Mouse (Mus musculus) midbrain, embryonic 12.5 days (tissue): Measurements from ENCODE around the gene Gm45208. TPM values are rescaled to one million over a fixed set of nuclear protein-coding genes. Genes with fewer than 3 reads are reported as not detected.
A peak's percentile ranks its signal among the peaks of the same experiment; 100 is the strongest.

Experiments used
- ATAC-seq: fragments of 200-750 bp; cut with Nextera tagmentation; 2 replicates; pipeline ENCODE4 v1.8.0; 2017; ENCODE audit warnings: low read depth, moderate TSS enrichment, moderate library complexity; ENCODE audit not compliant: low FRiP score
- H3K27ac ChIP-seq: fragments of 300-500 bp; sonication (generic); replicated peaks from 2 replicates; pipeline ENCODE4 v1.5.1; 2016; ENCODE audit warnings: mild to moderate bottlenecking
- H3K27me3 ChIP-seq: fragments of 300-500 bp; sonication (generic); 2 replicates; pipeline ENCODE4 v1.6.1; 2016; ENCODE audit warnings: mild to moderate bottlenecking
- H3K36me3 ChIP-seq: fragments of 300-500 bp; sonication (generic); 2 replicates; pipeline ENCODE4 v1.6.1; 2016
- H3K4me1 ChIP-seq: fragments of 300-500 bp; sonication (generic); 2 replicates; pipeline ENCODE4 v1.6.1; 2016
- H3K4me2 ChIP-seq: fragments of 300-500 bp; sonication (generic); replicated peaks from 2 replicates; pipeline ENCODE4 v1.6.1; 2016; ENCODE audit warnings: mild to moderate bottlenecking, moderate library complexity
- H3K4me3 ChIP-seq: fragments of 300-500 bp; sonication (generic); 2 replicates; pipeline ENCODE4 v1.5.1; 2016; ENCODE audit warnings: mild to moderate bottlenecking
- H3K9ac ChIP-seq: fragments of 300-500 bp; sonication (generic); replicated peaks from 2 replicates; pipeline ENCODE4 v1.6.1; 2016; ENCODE audit warnings: mild to moderate bottlenecking, moderate library complexity
- H3K9me3 ChIP-seq: fragments of 300-500 bp; sonication (generic); 2 replicates; pipeline ENCODE4 v1.6.1; 2016; ENCODE audit warnings: mild to moderate bottlenecking
- WGBS: fragments of 180-500 bp; shearing (Covaris S2); methylation state at CpG from one replicate; pipeline ENCODE4 v1.1.7; 2016; 5-methylcytosine and 5-hydroxymethylcytosine counted together
- polyA plus RNA-seq: library from polyadenylated mRNA; unstranded; fragments of >200 nt; fragmentation: Nextera tagmentation; extraction: Ambion mirVana; gene quantifications from 2 replicates; pipeline ENCODE4 v1.2.1, GENCODE M21; 2016

Gm45208 gene
- polyA plus RNA-seq, 1 experiment from 2014 or later = not detected

GRCm38 (mm10) chrX:7762137-7762920 is 40.3 kb downstream of the Gm45208 start, which contains the start of gene Tfe3:
Tfe3 (plus strand) TSS chrX:7762560.
- H3K4me2 ChIP-seq = peak within 1 kb of the TSS; percentile 63
- no peaks in the 10 kb centered on the region for H3K27me3 ChIP-seq
- no peaks in the 10 kb centered on the region for H3K9me3 ChIP-seq
- H3K27ac ChIP-seq = peak within 1 kb of the TSS; percentile 42; the same call in 1 of the 2 replicates
- 35% methylated on average over 38 of the region's 38 CpGs for WGBS
- peak; percentile 94 for ATAC-seq
- H3K4me1 ChIP-seq = peaks cover 18% of the 10 kb centered on the region; the same call in 1 of the 2 replicates
- peaks cover 5% of the 10 kb centered on the region for H3K36me3 ChIP-seq
- peak within 1 kb of the TSS; percentile 59 for H3K9ac ChIP-seq
- H3K4me3 ChIP-seq = peak within 1 kb of the TSS; percentile 66

DNA sequence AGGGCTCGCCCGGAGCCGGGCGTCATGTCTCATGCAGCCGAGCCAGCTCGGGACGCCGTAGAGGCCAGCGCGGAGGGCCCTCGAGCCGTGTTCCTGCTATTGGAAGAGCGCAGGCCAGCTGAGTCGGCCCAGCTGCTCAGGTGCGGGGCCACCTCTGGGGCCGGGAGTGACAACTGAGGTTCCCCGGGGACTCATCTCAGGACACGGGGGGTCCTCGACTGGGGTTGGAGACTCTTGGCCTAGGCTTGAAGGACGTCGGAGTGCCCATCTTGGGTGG is 40.8 kb downstream of the Gm45208 start:
- peaks cover 18% of the 10 kb centered on the region; the same call in 1 of the 2 replicates for H3K4me1 ChIP-seq
- H3K4me2 ChIP-seq = peak overlapping the region; percentile 63
- peaks cover 8% of the 10 kb centered on the region for H3K36me3 ChIP-seq
- H3K9me3 ChIP-seq = no peaks in the 10 kb centered on the region
- peak overlapping the region; percentile 66 for H3K4me3 ChIP-seq
- ATAC-seq = no peak; the same call in 1 of the 2 replicates
- H3K27ac ChIP-seq = 0 out of 2 replicates have a peak overlapping the region, but pooled peaks have one; percentile 42
- 41% methylated on average over 19 of the region's 21 CpGs for WGBS
- no peaks in the 10 kb centered on the region for H3K27me3 ChIP-seq
- H3K9ac ChIP-seq = peak overlapping the region; percentile 59

GRCm38 (mm10) chrX:7763631-7764393 is 41.8 kb downstream of the Gm45208 start:
- H3K4me2 ChIP-seq = peak overlapping the region; percentile 63
- peak overlapping the region; percentile 59 for H3K9ac ChIP-seq
- peaks cover 18% of the 10 kb centered on the region; the same call in 1 of the 2 replicates for H3K4me1 ChIP-seq
- WGBS = 19% methylated on average over 22 of the region's 22 CpGs
- 0 out of 2 replicates have a peak overlapping the region, but pooled peaks have one; percentile 25 for H3K27ac ChIP-seq
- 0 out of 2 replicates have a peak, but pooled peaks have one; percentile 17 for ATAC-seq
- no peaks in the 10 kb centered on the region for H3K27me3 ChIP-seq
- peak overlapping the region; percentile 66 for H3K4me3 ChIP-seq
- H3K9me3 ChIP-seq = no peaks in the 10 kb centered on the region
- peaks cover 8% of the 10 kb centered on the region for H3K36me3 ChIP-seq

GRCm38 (mm10) chrX:7764657-7765280 is 42.7 kb downstream of the Gm45208 start:
- Histone ChIP-seq H3K9me3 (no peaks in the 10 kb centered on the region), H3K4me1 (peaks cover 18% of the 10 kb centered on the region; the same call in 1 of the 2 replicates), H3K27ac (no peak overlapping the region), H3K4me3 (peak overlapping the region; percentile 66), H3K36me3 (peaks cover 12% of the 10 kb centered on the region), H3K4me2 (peak overlapping the region; percentile 63), H3K27me3 (no peaks in the 10 kb centered on the region), H3K9ac (peak overlapping the region; percentile 59)
- 19% methylated on average over 9 of the region's 9 CpGs for whole genome bisulfite sequencing
- ATAC-seq = no peak

DNA sequence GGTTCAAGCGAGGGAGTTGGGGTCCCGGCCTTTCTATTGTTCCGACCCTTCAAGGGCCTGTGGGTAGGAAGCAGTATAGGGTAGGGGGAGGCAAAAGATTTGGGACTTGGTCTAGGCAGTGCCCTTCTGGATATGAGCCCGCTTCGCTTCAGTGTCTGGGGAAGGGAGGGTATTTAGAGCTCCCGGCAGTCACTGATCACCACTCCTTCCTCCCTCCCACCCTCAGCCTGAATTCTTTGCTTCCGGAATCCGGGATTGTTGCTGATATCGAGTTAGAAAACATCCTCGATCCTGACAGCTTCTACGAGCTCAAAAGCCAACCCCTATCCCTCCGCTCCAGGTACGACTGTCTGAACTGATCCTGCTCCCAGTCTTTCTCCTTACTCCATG is 43.2 kb downstream of the Gm45208 start:
- peak overlapping the region; percentile 63 for H3K4me2 ChIP-seq
- WGBS = 16% methylated on average over 13 of the region's 13 CpGs
- peaks cover 16% of the 10 kb centered on the region for H3K36me3 ChIP-seq
- H3K9me3 ChIP-seq = no peaks in the 10 kb centered on the region
- no peak for ATAC-seq
- no peaks in the 10 kb centered on the region for H3K27me3 ChIP-seq
- H3K9ac ChIP-seq = peak overlapping the region; percentile 37
- peak overlapping the region; percentile 66 for H3K4me3 ChIP-seq
- H3K4me1 ChIP-seq = peaks cover 18% of the 10 kb centered on the region; the same call in 1 of the 2 replicates
- no peak overlapping the region for H3K27ac ChIP-seq

DNA sequence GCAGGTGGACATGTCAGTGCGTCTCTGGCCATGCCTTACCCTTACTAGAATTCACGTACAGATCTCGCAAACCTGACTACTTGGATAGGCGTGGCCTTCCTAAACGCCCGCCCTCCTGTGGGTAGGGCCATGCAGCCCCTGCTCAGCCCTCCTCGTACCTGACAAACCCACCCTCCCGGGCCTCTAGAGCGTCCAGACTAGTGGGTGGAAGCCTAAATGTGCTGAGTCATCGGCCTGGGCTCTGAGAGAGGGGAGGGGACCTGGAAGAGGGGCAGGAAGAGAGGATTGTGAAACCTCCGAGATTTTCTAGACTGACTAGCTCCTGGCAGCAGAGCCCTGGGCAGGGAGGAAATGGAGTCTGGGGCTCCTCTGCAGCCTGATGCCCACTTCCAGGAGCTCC is 43.7 kb downstream of the Gm45208 start:
- no peak overlapping the region for H3K27ac ChIP-seq
- no peak for ATAC-seq
- H3K36me3 ChIP-seq = peaks cover 21% of the 10 kb centered on the region
- H3K9me3 ChIP-seq = no peaks in the 10 kb centered on the region
- H3K27me3 ChIP-seq = no peaks in the 10 kb centered on the region
- H3K4me3 ChIP-seq = peak overlapping the region; percentile 66
- peaks cover 18% of the 10 kb centered on the region; the same call in 1 of the 2 replicates for H3K4me1 ChIP-seq
- peak overlapping the region; percentile 63 for H3K4me2 ChIP-seq
- H3K9ac ChIP-seq = no peak overlapping the region
- 24% methylated on average over 11 of the region's 11 CpGs for WGBS

DNA sequence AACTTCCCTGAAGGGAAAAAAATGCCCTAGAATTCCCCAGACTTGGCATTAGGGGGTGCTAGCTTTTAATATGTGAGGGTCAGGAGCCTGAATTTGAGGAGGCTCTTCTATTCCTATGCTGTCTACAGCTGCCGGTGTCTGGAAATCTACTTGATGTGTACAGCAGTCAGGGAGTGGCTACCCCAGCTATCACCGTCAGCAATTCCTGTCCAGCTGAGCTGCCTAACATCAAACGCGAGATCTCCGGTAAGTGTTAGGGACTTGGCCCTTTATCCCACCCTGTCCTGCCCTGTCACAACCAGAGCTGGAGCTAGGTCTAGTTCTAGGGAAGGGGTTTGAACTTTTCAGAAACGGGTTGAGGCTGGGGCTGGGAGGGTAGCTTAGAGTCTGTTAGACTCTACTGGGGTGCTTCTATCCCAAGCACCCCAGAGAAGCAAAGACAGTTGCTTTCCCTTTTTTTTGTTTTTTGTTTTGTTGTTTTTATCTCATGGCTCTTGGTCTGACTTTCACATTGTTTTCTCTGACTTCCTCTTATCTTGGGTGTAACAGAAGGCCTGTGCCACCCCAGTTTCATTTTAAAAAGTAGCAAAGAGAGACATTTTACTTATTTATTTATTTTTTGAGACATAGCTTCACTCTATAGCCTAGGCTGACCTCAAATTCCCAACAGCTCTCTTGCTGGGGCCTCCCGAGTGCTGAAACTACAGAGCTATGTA is 47.4 kb downstream of the Gm45208 start:
- no peak overlapping the region for H3K4me3 ChIP-seq
- peaks cover 41% of the 10 kb centered on the region for H3K36me3 ChIP-seq
- no peak overlapping the region for H3K4me2 ChIP-seq
- H3K9me3 ChIP-seq = no peaks in the 10 kb centered on the region
- no peak for ATAC-seq
- no peak overlapping the region for H3K27ac ChIP-seq
- WGBS = 88% methylated on average over 7 of the region's 7 CpGs
- no peaks in the 10 kb centered on the region for H3K27me3 ChIP-seq
- H3K9ac ChIP-seq = no peak overlapping the region
- peaks cover 13% of the 10 kb centered on the region; the same call in 1 of the 2 replicates for H3K4me1 ChIP-seq

GRCm38 (mm10) chrX:7772766-7773165 is 50.7 kb downstream of the Gm45208 start:
- no peak overlapping the region for H3K9ac ChIP-seq
- no peaks in the 10 kb centered on the region for H3K9me3 ChIP-seq
- no peak overlapping the region for H3K27ac ChIP-seq
- no peak overlapping the region for H3K4me2 ChIP-seq
- H3K36me3 ChIP-seq = peaks cover 32% of the 10 kb centered on the region
- no peak for ATAC-seq
- H3K27me3 ChIP-seq = no peaks in the 10 kb centered on the region
- H3K4me3 ChIP-seq = no peak overlapping the region
- 48% methylated on average over 2 of the region's 2 CpGs for WGBS
- no peaks in the 10 kb centered on the region for H3K4me1 ChIP-seq

DNA sequence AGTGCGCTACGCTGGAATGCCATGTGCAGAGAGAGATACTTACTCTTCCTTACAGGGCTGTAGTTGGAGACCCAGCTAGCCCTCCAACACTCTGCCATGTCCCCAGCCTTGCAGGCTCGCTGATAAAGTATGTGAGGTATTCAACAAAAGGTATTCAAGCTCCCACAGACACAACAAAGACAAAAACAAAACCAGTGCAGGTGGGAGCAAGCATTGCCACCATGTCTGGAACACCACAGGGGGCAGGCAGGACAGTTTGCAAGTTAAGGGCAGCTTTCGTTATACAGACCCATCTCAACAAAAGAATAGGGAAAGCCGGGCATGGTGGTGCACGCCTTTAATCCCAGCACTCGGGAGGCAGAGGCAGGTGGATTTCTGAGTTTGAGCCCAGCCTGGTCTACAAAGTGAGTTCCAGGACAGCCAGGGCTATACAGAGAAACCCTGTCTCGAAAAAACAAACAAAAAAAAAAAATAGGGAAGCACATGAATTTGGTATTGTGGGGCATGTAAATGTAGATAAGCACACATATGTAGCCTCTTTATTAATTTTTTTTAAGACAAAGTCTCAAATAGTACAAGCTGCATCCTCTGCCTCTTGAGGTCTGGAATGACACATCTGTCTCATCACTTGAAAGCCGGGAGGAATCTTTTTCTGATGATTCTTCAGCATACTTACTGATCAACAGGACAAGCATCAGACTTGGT is 53.6 kb downstream of the Gm45208 start:
- no peak overlapping the region for H3K4me3 ChIP-seq
- H3K9ac ChIP-seq = no peak overlapping the region
- H3K27me3 ChIP-seq = no peaks in the 10 kb centered on the region
- H3K4me2 ChIP-seq = no peak overlapping the region
- no peaks in the 10 kb centered on the region for H3K9me3 ChIP-seq
- 76% methylated on average over 9 of the region's 9 CpGs for WGBS
- peaks cover 21% of the 10 kb centered on the region for H3K36me3 ChIP-seq
- ATAC-seq = no peak
- H3K4me1 ChIP-seq = no peaks in the 10 kb centered on the region
- no peak overlapping the region for H3K27ac ChIP-seq

DNA sequence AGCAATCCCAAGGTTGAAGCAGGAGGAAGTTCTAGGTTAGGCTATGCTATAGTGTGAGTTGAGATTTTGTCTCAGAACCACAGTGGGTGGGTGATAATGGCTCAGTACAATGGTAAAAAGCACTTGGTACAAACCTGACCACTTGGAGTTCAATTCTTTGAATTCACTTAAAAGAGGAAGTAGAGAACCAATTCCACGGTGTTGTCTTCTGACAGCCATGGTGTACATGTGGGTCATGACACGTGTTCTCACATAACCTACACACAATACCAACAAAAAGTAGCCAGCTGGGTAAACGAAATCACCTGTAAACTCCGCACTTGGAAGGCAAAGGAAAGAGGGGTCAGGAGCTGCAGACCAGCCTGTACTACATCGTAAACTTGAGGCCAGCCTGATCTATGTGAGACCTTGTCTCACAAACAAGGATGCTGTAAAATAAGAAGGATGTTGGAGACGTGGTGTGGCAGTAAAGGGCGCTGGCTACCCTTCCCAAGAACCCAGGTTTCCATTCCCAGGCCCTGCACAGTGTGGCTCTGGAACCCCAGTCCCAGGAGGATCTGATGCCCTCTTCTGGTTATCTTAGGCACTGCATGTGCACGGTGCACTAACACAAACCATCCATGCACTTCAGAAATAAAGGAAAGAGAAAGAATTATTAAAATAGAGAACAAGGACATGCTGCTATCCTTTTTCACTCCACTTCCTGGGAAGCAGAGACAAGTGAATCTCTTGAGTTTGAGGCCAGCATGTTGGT is 54.5 kb downstream of the Gm45208 start:
- WGBS = 52% methylated on average over 8 of the region's 8 CpGs
- Histone ChIP-seq H3K4me3 (no peak overlapping the region), H3K27ac (no peak overlapping the region), H3K27me3 (no peaks in the 10 kb centered on the region), H3K4me1 (no peaks in the 10 kb centered on the region), H3K36me3 (peaks cover 19% of the 10 kb centered on the region), H3K9ac (no peak overlapping the region), H3K4me2 (no peak overlapping the region), H3K9me3 (no peaks in the 10 kb centered on the region)
- ATAC-seq = peak; percentile 54; the same call in 1 of the 2 replicates
